Mouse (Mus musculus): ENCODE measurements around the gene Rnf150. TPM values are rescaled to one million over a fixed set of nuclear protein-coding genes. Genes with fewer than 3 reads are reported as not detected.

Gene Rnf150
- polyA plus RNA-seq (2012; fragmentation: generic; extraction: Trizol) = 3.5 TPM
- long read RNA-seq, experiment 1, full-length matches to known transcripts = 4 of 10 reads
- long read RNA-seq, experiment 1, partial matches to known transcripts = 0 of 10 reads
- long read RNA-seq, experiment 1, other reads (novel, unspliced or antisense) = 6 of 10 reads
- long read RNA-seq, experiment 2, full-length matches to known transcripts = 11 of 16 reads
- long read RNA-seq, experiment 2, partial matches to known transcripts = 0 of 16 reads
- long read RNA-seq, experiment 2, other reads (novel, unspliced or antisense) = 5 of 16 reads

- peak within 1 kb of the TSS; percentile 68 for H3ac ChIP-seq (ENCODE audit: control insufficient read depth, insufficient read length, low read depth)
- no peaks in the 10 kb centered on the region for H3K27me3 ChIP-seq (ENCODE audit: control insufficient read depth, insufficient read depth, insufficient read length)
- TF ChIP-seq USF1 (IDR thresholded peaks at IDR 0.05; ENCODE audit: low read depth) (no peak), CTCF (IDR thresholded peaks at IDR 0.05; ENCODE audit: control insufficient read depth, insufficient read depth, insufficient read length) (peak; percentile 53)
- H3K4me3 ChIP-seq (ENCODE audit: insufficient read depth, poor library complexity, severe bottlenecking) = peak within 1 kb of the TSS; percentile 59
- H3K79me2 ChIP-seq (ENCODE audit: control insufficient read depth, insufficient read depth) = peaks cover 32% of the 10 kb centered on the region
- no peaks in the 10 kb centered on the region for H3K36me3 ChIP-seq (ENCODE audit: control insufficient read depth, insufficient read depth)
- peaks cover 10% of the 10 kb centered on the region for H3K79me3 ChIP-seq (ENCODE audit: low read depth)
Measured at GRCm38 (mm10) chr8:82863041-82863744, at the start of gene Rnf150. Rnf150 (plus strand) TSS chr8:82863356.

- TF ChIP-seq CTCF (IDR thresholded peaks at IDR 0.05; ENCODE audit: control insufficient read depth, insufficient read depth, insufficient read length) = no peak
- TF ChIP-seq MYOG (IDR thresholded peaks at IDR 0.05; ENCODE audit: control insufficient read depth, extremely low read depth, insufficient read length) = no peak
- no peak for TF ChIP-seq USF1 (IDR thresholded peaks at IDR 0.05; ENCODE audit: low read depth)
- no peak for TF ChIP-seq CEBPB (IDR thresholded peaks at IDR 0.05; ENCODE audit: low read depth)
- no peak for TF ChIP-seq MYOD1 (IDR thresholded peaks at IDR 0.05; ENCODE audit: control insufficient read depth, insufficient read length, low read depth)
- no peak for TF ChIP-seq MAX (IDR thresholded peaks at IDR 0.05)
- no peak for TF ChIP-seq FOSL1 (IDR thresholded peaks at IDR 0.05; ENCODE audit: insufficient read depth, low read length, poor library complexity, severe bottlenecking)
- H3K36me3 ChIP-seq (ENCODE audit: control insufficient read depth, insufficient read depth) = no peaks in the 10 kb centered on the region
- no peaks in the 10 kb centered on the region for H3K27me3 ChIP-seq (ENCODE audit: control insufficient read depth, insufficient read depth, insufficient read length)
- H3K4me3 ChIP-seq (ENCODE audit: insufficient read depth, poor library complexity, severe bottlenecking) = no peak overlapping the region
- H3K79me2 ChIP-seq (ENCODE audit: control insufficient read depth, insufficient read depth) = no peaks in the 10 kb centered on the region
- no peaks in the 10 kb centered on the region for H3K79me3 ChIP-seq (ENCODE audit: low read depth)
- H3ac ChIP-seq (ENCODE audit: control insufficient read depth, insufficient read length, low read depth) = no peak overlapping the region
Measured at GRCm38 (mm10) chr8:82826135-82827046, 36.8 kb upstream of the Rnf150 start.

- no peaks in the 10 kb centered on the region for H3K79me2 ChIP-seq (ENCODE audit: control insufficient read depth, insufficient read depth)
- H3K79me3 ChIP-seq (ENCODE audit: low read depth) = no peaks in the 10 kb centered on the region
- no peaks in the 10 kb centered on the region for H3K27me3 ChIP-seq (ENCODE audit: control insufficient read depth, insufficient read depth, insufficient read length)
- TF ChIP-seq FOSL1 (IDR thresholded peaks at IDR 0.05; ENCODE audit: insufficient read depth, low read length, poor library complexity, severe bottlenecking) (no peak), USF1 (IDR thresholded peaks at IDR 0.05; ENCODE audit: low read depth) (no peak), MYOD1 (IDR thresholded peaks at IDR 0.05; ENCODE audit: control insufficient read depth, insufficient read length, low read depth) (no peak), MAX (IDR thresholded peaks at IDR 0.05) (no peak), MYOG (IDR thresholded peaks at IDR 0.05; ENCODE audit: control insufficient read depth, extremely low read depth, insufficient read length) (no peak), CTCF (IDR thresholded peaks at IDR 0.05; ENCODE audit: control insufficient read depth, insufficient read depth, insufficient read length) (no peak), CEBPB (IDR thresholded peaks at IDR 0.05; ENCODE audit: low read depth) (no peak)
- H3K36me3 ChIP-seq (ENCODE audit: control insufficient read depth, insufficient read depth) = no peaks in the 10 kb centered on the region
- no peak overlapping the region for H3ac ChIP-seq (ENCODE audit: control insufficient read depth, insufficient read length, low read depth)
- H3K4me3 ChIP-seq (ENCODE audit: insufficient read depth, poor library complexity, severe bottlenecking) = no peak overlapping the region
Measured at GRCm38 (mm10) chr8:82840415-82840814, 22.7 kb upstream of the Rnf150 start.

- no peaks in the 10 kb centered on the region for H3K79me2 ChIP-seq (ENCODE audit: control insufficient read depth, insufficient read depth)
- no peaks in the 10 kb centered on the region for H3K27me3 ChIP-seq (ENCODE audit: control insufficient read depth, insufficient read depth, insufficient read length)
- no peaks in the 10 kb centered on the region for H3K36me3 ChIP-seq (ENCODE audit: control insufficient read depth, insufficient read depth)
- no peak overlapping the region for H3ac ChIP-seq (ENCODE audit: control insufficient read depth, insufficient read length, low read depth)
- H3K4me3 ChIP-seq (ENCODE audit: insufficient read depth, poor library complexity, severe bottlenecking) = no peak overlapping the region
- TF ChIP-seq USF1 (IDR thresholded peaks at IDR 0.05; ENCODE audit: low read depth) (no peak), MAX (IDR thresholded peaks at IDR 0.05) (no peak)
- no peaks in the 10 kb centered on the region for H3K79me3 ChIP-seq (ENCODE audit: low read depth)
Measured at GRCm38 (mm10) chr8:82840963-82841362, 22.2 kb upstream of the Rnf150 start.

GRCm38 (mm10) chr8:82841520-82842142, 21.5 kb upstream of the Rnf150 start:
- Histone ChIP-seq H3K79me2 (ENCODE audit: control insufficient read depth, insufficient read depth) (no peaks in the 10 kb centered on the region), H3ac (ENCODE audit: control insufficient read depth, insufficient read length, low read depth) (no peak overlapping the region), H3K4me3 (ENCODE audit: insufficient read depth, poor library complexity, severe bottlenecking) (no peak overlapping the region), H3K36me3 (ENCODE audit: control insufficient read depth, insufficient read depth) (no peaks in the 10 kb centered on the region), H3K27me3 (ENCODE audit: control insufficient read depth, insufficient read depth, insufficient read length) (no peaks in the 10 kb centered on the region), H3K79me3 (ENCODE audit: low read depth) (no peaks in the 10 kb centered on the region)
- TF ChIP-seq MYOG (IDR thresholded peaks at IDR 0.05; ENCODE audit: control insufficient read depth, extremely low read depth, insufficient read length) (no peak), MAX (IDR thresholded peaks at IDR 0.05) (no peak), CEBPB (IDR thresholded peaks at IDR 0.05; ENCODE audit: low read depth) (no peak), USF1 (IDR thresholded peaks at IDR 0.05; ENCODE audit: low read depth) (no peak), FOSL1 (IDR thresholded peaks at IDR 0.05; ENCODE audit: insufficient read depth, low read length, poor library complexity, severe bottlenecking) (no peak), CTCF (IDR thresholded peaks at IDR 0.05; ENCODE audit: control insufficient read depth, insufficient read depth, insufficient read length) (no peak), MYOD1 (IDR thresholded peaks at IDR 0.05; ENCODE audit: control insufficient read depth, insufficient read length, low read depth) (no peak)

All from C2C12 (cell line).